Mouse (Mus musculus) thymus, adult 2 months (tissue): ENCODE results near the gene Zfr2.

Experiments
- CTCF ChIP-seq: fragments of 200-500 bp; IDR thresholded peaks from 2 replicates; pipeline ENCODE4 v1.5.1; 2012; ENCODE audit warnings: mild to moderate bottlenecking, control low read depth, low read length, moderate library complexity, borderline replicate concordance; ENCODE audit not compliant: control insufficient read depth, poor library complexity, insufficient read depth; ENCODE audit errors: extremely low read depth
- POLR2A ChIP-seq: fragments of 200-500 bp; IDR thresholded peaks from 2 replicates; pipeline ENCODE4 v1.6.1; 2012; ENCODE audit warnings: mild to moderate bottlenecking, low read length, control low read depth, moderate library complexity; ENCODE audit not compliant: control insufficient read depth, poor library complexity, insufficient read depth; ENCODE audit errors: extremely low read depth

GRCm38 (mm10) chr10:81249442-81249841 lies 16.5 kb downstream of the Zfr2 start:
- TF ChIP-seq CTCF (no peak), POLR2A (no peak)
